Mouse (Mus musculus) spleen, adult 12 weeks (tissue): Measurements from ENCODE around the gene Anks1.

Experiments
- DNase-seq: peaks from one replicate; pipeline ENCODE4 v3.0.0; 2022; ENCODE audit warnings: low spot score

The Anks1 gene

DNA sequence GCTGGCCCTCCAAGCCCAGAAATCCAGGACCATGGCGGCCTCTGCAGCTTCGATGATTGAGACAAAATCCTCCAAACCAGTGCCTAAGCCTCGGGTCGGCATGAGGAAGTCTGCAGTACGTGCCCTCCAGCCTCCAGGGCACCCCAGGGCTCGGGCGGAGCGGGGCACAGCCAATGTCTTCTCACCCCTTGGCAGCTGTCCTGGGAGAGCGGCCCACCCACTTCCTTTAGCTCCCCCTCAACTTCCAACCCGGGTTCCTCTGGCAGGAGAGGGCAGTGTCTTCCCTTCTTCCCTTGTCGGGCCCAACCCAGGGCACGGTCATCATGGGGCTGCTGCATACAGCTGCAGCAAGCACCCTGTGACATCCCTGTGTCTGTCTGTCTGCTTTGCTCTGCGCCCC is 149.2 kb downstream of the Anks1 start:
- DNase-seq, result no peak

DNA sequence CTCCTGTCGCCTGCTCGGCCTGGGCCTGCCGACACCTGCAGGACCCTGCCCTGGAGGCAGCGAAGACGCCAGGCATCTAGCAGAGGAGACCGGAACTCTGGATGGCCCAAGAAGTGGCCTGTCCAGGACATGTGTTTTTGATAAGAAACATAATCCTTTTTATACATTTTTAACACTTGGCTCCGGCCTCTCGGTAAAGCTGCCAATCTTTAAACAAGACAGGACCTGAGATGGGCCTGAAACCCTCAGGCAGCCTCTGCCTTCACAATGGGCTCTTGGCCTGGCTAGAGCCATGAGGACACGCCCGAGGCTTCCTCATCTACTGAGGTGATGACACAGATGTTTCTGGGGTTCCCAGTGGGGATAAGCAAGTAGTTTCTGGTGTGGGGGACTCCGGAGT is 151.6 kb downstream of the Anks1 start:
- no peak for DNase-seq

DNA sequence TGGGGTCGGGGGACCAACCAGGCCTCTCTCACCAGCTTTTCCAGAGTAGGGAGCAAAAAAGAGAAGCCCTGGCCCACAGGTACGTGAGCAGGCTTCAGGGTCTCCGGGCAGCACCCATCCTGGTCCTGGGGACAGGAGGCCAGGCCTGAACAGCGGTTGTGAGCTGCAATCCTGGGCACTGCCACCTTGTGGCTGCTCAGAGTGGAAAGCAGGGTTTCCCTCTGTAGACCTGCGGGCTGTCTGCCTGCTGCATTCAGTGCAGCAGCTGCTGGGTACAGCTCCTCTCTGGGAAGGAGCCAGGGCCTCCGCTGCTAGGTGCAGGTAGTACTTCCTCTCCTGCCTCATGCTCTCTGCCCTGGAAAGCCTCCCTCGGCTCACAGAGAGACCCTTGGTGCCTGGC is 152.4 kb downstream of the Anks1 start:
- no peak for DNase-seq

DNA sequence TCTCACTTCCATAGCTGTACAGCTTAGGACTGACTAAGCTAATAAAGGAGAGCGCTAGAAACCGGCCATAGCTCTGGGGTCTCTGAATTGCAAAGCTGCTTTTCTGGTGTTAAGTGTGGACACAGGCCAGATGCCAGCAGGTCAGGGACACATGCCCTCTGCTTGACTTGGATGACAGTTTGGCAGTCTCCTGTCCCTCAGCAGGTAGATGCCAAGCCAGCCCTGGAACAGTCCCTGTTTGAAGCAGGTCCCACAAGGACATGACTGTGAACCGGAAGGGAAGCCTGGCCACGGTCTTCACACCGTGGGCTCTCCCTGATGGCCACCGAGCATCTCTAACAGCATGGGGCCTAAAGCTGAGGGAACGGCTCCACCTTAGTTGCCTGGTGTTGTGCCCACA is 153.6 kb downstream of the Anks1 start:
- DNase-seq, result no peak

DNA sequence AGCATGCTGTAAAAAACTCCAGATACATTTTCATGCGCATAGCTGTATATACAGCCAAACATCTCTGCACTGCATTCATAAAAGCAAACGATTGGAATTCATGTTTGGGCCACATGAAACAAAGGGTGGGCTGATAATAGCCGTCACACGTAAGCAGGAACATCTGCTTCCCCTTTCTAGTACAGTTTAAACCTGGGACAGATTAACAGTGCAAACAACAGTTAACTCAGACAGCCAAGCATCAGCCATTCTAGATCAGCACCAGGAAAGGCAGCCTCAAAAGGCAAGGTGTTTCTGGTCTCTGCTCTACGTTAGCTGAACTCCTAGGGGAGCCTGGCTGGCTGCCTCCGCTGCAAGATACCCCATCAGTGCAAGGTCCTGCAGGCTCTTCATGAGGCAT is 154.1 kb downstream of the Anks1 start:
- no peak for DNase-seq

DNA sequence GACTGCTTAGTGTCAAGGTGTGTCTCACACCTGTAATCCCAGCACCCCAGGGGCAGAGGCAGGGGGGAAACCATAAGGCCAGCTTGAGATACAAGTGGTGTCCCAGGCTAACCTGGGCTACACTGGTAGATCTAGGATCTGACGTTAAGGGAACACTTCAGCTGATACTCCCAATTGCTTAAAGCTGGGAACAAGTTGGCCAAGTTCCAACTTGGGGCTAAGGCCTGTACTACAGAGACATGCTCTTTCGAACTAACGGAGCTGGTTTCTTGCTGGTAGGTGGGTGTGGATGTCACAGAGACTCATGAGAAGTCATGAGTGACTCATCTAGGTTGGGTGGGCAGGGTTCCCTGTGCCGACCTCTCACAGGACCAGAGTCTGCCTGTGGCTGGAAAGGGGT is 158.2 kb downstream of the Anks1 start:
- DNase-seq, result no peak

DNA sequence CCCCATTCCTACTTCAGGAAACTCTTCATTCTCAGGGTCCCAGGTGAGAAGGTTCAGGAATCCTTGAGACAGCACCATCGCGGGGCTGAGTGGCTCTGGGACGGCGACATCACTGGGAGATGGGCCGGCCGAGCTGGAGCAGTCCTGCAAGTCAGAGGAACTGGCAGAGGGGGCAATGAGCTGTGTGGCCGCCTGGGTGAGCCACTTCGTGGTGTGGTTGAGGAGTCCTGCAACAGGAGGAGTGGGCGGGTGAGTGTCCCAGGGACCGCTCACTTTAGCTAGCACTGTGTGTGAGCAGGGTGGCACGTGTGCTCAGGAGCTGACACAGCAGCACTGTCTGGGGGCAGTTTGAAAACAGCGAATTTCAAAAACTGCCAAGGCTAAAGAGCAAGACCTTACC is 160.3 kb downstream of the Anks1 start:
- DNase-seq, result no peak

DNA sequence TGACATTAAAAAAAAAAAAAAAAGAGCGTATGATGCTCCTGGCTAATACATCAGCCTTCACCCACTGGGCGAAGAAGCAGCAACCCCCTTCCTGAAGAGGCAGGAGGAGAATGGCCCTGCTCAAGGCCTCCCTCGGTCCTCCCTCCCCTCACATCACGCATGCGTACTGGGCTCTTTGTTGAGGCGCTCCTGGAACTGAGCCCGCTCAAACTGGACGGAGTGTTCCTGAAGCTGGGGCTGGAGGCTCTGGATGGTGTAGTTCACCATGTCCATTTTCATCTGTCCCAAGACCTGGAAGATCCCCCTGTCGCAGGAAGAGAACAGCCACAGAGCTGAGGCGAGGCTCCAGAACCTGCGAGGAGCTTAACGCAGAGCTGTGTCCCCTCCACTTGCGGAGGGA is 161.2 kb downstream of the Anks1 start:
- no peak for DNase-seq

DNA sequence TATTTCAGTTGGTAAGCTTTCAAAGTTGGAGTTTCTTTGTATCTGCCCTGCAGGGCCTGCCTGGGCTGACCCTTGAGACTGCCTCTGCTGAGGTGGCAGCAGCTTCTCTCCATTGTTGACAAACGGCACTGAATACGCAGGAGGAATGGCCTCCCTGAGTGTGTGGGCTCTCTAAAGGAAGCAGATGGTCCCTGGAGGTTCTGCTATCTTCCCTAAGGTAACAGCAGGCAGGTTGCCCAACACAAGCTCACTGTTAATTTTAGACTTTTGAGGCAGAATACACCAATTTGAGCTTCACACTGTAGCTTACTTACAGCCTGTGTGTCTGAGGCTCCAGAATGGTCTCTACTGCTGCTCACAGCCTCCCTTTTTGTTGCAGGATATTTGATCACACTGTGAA is 163.6 kb downstream of the Anks1 start:
- DNase-seq, result no peak

DNA sequence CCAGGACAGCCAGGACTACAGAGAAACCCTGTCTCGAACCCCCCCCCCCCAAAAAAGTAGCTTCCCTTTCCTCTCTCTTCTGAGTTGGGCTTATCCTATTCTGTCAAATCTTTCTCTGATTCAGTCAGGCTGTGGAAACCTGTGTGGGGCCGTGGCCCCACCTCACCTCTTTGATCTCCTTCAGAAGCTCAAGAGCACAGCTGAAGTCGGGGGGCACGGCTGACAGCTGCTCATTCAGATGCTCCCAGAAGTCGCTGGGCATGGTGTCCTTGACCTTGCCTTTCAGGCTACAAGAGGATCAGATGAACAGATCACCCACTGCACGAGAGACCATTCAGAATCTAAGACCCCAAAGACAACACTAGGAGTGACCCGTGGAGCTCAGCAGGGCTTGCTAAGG is 165.4 kb downstream of the Anks1 start:
- DNase-seq, result no peak

DNA sequence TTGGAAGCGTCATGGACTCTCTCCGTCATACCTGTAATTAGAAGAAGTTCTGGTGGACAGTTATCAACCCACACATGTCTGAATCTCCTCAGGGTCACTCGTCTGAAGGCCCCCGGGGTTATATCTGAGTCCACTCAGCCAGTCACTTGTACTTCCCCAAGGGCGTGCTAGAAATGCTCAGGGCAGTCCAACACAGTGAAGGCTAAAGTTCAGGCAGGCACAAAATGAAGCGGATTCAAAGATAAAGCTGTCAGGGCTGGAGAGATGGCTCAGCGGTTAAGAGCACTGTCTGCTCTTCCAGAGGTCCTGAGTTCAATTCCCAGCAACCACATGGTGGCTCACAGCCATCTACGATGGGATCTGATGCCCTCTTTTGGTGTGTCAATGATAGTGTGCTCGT is 168.9 kb downstream of the Anks1 start:
- DNase-seq, result no peak

DNA sequence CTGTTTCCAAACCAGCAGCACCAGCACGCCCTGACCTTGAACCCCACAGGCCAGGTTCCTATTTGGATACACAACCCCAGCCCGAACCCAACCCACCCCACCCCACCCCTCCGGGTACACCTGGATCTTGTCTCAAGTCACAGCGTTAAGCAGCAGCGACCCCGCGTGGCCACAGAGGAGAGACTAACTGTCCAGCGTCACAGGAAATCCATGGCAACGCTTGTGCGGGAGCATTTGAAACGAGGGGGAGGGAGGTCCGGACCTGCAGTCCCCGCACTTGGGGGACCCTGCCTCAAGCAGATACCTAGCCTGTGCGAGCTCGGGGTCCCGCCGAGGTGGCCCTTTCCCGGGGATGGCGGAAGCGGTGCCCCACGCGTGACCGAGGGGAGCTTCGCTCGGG is 170.5 kb downstream of the Anks1 start:
- DNase-seq, result peak; percentile 56

DNA sequence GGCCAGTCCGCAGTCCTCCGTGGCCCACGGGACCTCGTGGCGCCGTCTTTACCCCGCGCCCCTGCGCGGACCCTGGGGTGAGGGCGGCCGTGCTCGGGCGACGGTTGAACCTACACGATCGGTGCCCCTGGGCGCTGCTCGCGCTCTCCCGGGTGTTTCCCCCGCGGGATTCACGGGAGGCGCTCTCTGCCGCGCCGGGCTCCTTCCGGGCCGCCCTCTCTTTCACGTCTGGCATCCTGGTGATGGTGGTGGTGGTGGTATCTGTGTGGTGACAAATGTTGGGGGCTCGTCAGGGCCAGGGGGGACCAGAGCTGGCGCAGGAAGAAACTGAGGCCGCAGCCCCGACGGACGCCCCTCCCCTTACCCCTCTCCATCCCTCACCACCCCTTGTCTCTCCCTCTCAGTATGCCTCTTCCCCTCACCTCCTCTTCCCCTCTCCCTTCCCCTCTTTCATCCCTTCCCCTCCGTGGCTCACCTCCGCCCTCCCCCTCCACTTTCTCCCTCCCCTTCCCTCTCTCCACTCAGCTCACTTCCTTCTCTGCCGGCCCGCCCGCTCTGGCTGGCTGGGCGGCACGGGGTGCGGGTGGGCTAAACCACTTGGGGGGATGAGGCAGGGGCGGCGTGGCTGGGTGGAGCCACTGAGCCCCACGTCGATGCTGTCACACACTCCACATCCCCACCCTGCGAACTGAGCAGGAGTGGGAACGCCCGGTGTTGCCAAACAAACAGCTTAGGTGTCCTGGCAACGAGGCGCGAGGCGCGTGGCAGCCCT is 171.1 kb downstream of the Anks1 start, which contains the start of gene Tcp11:
Tcp11 (minus strand) TSS at position 595 of the 772 bp plus-strand sequence.
- DNase-seq, result peak; percentile 17

DNA sequence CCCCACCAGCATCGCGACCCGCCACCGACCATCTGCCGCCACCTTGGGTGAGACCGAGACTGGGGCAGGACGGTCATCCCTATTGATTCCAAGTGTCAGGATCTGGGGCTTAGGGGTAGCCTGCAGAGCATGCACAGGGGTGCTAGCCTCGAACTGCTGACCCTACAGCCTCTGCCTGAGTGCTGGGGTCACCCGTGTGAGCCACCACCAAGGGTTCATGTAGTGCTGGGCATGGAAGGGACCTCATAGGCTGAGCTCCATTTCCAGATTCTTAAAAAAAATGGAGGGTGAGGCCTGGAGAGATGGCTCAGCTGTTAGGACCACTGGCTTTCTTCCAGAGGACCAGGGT is 171.7 kb downstream of the Anks1 start:
- DNase-seq, result no peak

DNA sequence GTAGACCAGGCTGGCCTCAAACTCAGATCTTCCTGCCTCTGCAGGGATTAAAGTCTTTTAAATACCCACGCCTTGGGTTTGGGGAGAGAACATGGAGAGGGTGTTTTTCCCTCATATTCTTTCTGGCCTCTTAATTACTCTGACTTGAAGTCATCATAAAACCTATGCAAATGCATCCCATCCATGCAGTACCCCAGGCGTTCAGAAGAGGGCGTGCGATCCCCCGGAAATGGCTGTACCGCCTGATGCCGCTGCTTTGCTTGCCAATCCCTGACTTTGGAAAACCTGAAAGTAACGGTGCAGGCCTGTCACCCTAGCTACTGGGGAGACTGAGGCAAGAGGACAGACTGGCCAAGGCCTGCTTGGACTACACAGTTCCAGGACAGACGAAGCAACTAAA is 172.3 kb downstream of the Anks1 start:
- no peak for DNase-seq

DNA sequence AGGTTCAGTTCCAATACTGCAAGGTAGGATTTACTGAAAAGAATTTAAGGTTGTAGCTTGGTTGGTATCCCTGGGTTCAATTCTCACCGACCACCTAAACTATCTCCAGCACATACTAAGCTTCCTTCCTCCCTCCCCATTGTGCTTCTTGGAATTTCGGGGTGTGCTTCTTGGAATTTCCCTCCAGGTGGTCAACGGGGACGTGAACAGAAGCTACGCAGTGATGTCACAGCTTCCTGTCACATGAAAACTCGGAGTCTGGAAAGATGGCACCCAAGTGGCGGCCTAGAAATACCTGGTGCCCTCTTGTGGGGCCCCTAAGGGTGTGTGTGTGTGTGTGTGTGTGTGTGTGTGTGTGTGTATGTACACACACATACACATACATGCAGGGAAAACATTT is 172.8 kb downstream of the Anks1 start:
- DNase-seq, result no peak

DNA sequence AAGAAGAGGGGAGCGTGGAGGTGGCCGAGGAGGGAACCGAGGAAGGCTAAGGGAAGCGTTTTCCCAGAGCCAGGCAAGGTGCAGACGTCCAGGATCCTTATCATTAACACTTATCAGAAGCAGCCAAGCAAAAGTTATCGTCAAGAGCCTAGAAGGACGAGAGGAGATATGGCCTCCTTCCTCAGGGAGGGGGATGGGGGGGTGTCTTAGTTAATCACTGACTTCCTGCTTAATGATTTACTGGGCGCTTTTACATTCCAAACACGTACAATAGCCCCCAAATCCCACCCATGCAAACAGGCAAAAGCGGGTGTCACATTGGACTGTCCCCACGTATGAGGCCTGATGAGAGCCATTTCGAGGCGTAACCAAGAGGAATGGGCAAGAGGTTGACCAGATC is 173.8 kb downstream of the Anks1 start:
- no peak for DNase-seq

DNA sequence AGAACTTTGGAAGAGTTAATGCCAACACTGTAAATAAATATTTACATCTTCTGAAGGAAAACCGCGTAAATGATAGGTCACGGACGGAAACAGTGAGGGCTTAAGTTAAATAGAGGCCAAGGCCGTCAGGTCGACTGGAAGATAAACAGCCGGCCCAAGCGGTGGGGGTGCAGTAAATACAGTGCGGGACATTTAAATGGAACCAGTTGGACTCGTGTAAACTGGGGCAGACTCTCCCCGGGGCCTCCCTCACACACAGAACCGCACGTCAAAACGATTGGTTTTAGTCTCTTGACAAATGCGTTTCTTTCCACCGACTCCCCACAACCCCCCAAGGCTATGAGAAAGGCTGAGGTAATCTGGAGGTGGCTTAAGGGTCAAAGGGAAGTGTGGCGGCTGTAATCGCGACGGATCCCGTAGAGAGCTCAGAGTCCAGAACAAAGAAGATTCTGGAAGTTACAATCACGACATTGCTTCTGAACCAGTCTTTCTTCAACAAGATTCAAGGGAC is 175.3 kb downstream of the Anks1 start:
- no peak for DNase-seq

DNA sequence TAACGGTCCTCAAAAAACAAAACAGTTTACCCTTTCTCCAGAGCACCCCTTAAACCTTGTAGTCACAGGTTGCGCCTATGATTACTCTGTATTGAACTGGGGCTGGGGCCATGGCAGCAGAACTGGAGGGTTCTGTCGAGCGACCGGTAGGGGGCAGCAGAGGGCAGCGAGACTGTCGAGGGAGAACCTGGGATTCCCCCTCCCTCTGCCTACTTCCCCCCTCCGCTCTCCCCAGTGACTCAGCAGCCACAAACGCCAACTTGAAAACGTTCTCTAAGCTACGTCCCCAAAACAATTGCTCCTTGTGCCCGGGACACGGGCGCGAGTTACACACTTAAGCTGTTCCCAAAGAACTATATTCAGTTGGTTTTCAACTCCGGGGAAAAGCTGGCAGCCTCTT is 175.9 kb downstream of the Anks1 start:
- peak; percentile 69 for DNase-seq

DNA sequence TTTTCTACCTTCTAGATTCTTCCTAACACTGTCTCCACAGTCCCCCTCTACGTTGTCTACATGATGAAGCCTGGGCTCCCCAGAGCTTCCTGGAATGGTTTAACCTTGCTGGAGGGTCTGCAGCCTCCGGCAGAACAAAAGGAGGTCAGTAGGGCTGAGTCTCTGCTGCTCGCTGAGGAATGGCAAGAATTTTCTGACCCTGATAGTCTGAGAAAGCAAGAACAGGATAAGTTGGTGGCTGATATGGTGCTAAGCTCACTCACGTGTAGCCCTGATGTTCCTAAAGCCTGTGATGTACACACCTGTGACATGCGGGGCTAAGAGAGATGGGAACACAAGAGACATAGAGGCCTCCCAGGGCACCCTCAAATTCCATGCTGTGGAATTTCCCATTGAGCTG is 178.3 kb downstream of the Anks1 start:
- no peak for DNase-seq

DNA sequence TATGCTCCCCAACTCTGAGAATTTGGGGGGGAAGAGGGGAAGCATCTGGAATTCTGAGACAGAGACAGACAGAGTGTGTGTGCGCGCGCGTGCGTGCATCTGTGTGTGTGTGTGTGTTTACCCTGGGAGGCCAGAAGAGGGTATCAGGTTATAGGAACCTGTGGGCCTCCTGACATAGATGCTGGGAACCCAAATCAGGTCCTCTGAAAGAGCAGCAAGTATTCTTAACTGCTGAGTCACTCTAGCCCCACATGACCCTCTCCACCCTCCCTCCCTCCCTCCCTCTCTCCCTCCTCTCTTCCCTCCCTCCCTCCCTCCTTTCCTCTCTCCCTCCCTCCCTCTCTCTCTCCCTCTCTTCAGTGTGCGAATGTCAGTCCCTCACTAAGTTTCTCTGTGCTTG is 179.6 kb downstream of the Anks1 start:
- DNase-seq, result no peak

DNA sequence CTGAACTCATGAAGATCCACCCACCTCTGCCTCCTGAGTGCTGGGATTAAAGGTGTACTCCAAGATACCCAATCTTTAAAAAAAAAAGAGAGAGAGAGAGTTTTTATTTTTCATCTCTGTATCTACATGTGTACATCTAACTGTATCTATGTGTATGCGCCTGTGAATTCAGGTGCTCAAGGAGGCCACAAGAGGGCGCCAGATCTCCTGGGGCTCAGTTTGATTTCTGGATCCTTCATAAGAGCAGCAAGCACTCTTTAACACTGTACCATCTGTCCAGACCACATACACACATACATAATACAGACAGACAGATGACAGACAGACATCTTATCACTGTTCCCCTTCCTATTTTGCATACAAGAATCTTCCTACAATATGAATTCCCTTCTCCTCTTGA is 183.2 kb downstream of the Anks1 start:
- DNase-seq, result no peak

DNA sequence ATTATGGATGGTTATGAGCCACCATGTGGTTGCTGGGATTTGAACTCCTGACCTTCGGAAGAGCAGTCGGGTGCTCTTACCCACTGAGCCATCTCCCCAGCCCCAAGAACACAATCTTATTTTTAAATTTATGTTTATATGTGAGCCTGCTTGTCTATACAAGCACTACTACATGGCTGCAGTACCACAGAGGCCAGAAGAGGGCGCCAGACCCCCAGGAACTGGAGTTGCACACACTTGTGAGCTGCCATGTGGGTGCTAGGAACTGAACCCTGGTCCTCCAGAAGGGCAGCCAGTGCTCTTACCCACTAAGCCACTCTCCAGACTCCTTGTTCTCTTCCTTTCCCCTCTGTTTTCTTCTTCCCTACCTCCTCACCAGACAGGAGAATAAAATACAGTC is 184.7 kb downstream of the Anks1 start:
- no peak for DNase-seq

DNA sequence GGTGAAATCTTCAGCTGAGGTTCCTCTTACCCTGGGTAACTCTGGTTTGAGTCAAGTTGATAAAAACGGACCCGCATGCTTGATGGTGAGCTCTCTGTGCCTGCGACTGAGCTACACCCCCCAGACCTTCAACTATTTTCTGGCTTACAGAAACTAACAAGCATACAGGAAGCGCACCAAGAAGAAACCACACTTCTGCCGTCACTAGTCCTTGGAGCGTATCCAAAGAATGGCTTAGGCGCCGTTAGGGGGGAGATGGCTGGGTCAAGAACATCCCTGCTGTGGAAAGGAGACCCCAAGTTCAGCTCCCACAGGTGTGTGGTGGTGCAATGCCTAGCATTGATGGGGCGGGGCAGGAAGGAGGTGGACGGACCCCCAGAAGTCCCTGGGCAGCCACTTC is 187.3 kb downstream of the Anks1 start:
- no peak for DNase-seq
